Mouse (Mus musculus) intestine, postnatal 0 days (tissue): ENCODE data around the gene Lamtor4. TPM values are rescaled to one million over a fixed set of nuclear protein-coding genes. Genes with fewer than 3 reads are reported as not detected.

Experiments
- ATAC-seq: fragments of 200-750 bp; cut with Nextera tagmentation; 2 replicates; pipeline ENCODE4 v1.8.0; 2017; ENCODE audit warnings: mild to moderate bottlenecking, moderate TSS enrichment, moderate library complexity
- H3K27ac ChIP-seq: fragments of 300-500 bp; sonication (generic); 2 replicates; pipeline ENCODE4 v1.5.1; 2014; ENCODE audit warnings: mild to moderate bottlenecking, low read depth, low read length, moderate library complexity
- H3K27me3 ChIP-seq: fragments of 300-500 bp; sonication (generic); replicated peaks from 2 replicates; pipeline ENCODE4 v1.6.1; 2014; ENCODE audit warnings: low read length, mixed read lengths; ENCODE audit not compliant: control insufficient read depth, insufficient read depth
- H3K36me3 ChIP-seq: fragments of 300-500 bp; sonication (generic); 2 replicates; pipeline ENCODE4 v1.6.1; 2014; ENCODE audit warnings: mild to moderate bottlenecking, moderate library complexity; ENCODE audit not compliant: control insufficient read depth, insufficient read depth
- H3K4me1 ChIP-seq: fragments of 300-500 bp; sonication (generic); replicated peaks from 2 replicates; pipeline ENCODE4 v1.6.1; 2014; ENCODE audit warnings: antibody characterized with exemption, low read length, mixed read lengths; ENCODE audit not compliant: control insufficient read depth, insufficient read depth
- H3K4me2 ChIP-seq: fragments of 300-500 bp; sonication (generic); replicated peaks from 2 replicates; pipeline ENCODE4 v1.6.1; 2014; ENCODE audit warnings: low read depth, mild to moderate bottlenecking, moderate library complexity
- H3K4me3 ChIP-seq: fragments of 300-500 bp; sonication (generic); 2 replicates; pipeline ENCODE4 v1.5.1; 2014; ENCODE audit warnings: low read depth, low read length
- H3K9ac ChIP-seq: fragments of 300-500 bp; sonication (generic); 2 replicates; pipeline ENCODE4 v1.6.1; 2014; ENCODE audit warnings: mild to moderate bottlenecking, low read depth, low read length
- H3K9me3 ChIP-seq: fragments of 300-500 bp; sonication (generic); 2 replicates; pipeline ENCODE4 v1.6.1; 2016; ENCODE audit warnings: mixed run types; ENCODE audit not compliant: control insufficient read depth
- CTCF ChIP-seq: sonication (generic); IDR thresholded peaks from 2 replicates; pipeline ENCODE4 v1.5.1; 2016; ENCODE audit warnings: low read depth, mild to moderate bottlenecking, control low read depth, antibody characterized with exemption, moderate library complexity
- WGBS: fragments of 180-500 bp; shearing (Covaris S2); extraction: QIAGEN DNeasy Blood & Tissue Kit; methylation state at CpG from one replicate; pipeline ENCODE4 v1.1.7; 2014; 5-methylcytosine and 5-hydroxymethylcytosine counted together
- polyA plus RNA-seq: library from polyadenylated mRNA; unstranded; fragments of >200 nt; fragmentation: Nextera tagmentation; extraction: Ambion mirVana; gene quantifications from 2 replicates; pipeline ENCODE4 v1.2.1, GENCODE M21; 2015

The Lamtor4 gene
- polyA plus RNA-seq, 1 experiment from 2014 or later, result 124 TPM

GRCm38 (mm10) chr5:138225700-138226099 lies 29.6 kb upstream of the Lamtor4 start, which contains the start of gene Nxpe5:
Nxpe5 (plus strand) TSS chr5:138225898.
- Histone ChIP-seq H3K4me2 (no peak within 1 kb of the TSS), H3K27me3 (no peaks in the 10 kb centered on the region), H3K27ac (no peak within 1 kb of the TSS), H3K36me3 (no peaks in the 10 kb centered on the region), H3K9me3 (no peaks in the 10 kb centered on the region), H3K4me1 (no peaks in the 10 kb centered on the region), H3K4me3 (no peak within 1 kb of the TSS), H3K9ac (no peak within 1 kb of the TSS)
- TF ChIP-seq CTCF, result no peak
- ATAC-seq, result no peak
- 58% methylated on average over 2 of the region's 2 CpGs for WGBS

- 69% methylated on average over 4 of the region's 4 CpGs for WGBS
- TF ChIP-seq CTCF, result no peak
- no peak overlapping the region for H3K27ac ChIP-seq
- H3K4me3 ChIP-seq, result no peak overlapping the region
- no peaks in the 10 kb centered on the region for H3K27me3 ChIP-seq
- H3K36me3 ChIP-seq, result no peaks in the 10 kb centered on the region
- no peak for ATAC-seq
- H3K4me2 ChIP-seq, result no peak overlapping the region
- no peaks in the 10 kb centered on the region for H3K4me1 ChIP-seq
- no peak overlapping the region for H3K9ac ChIP-seq
- no peaks in the 10 kb centered on the region for H3K9me3 ChIP-seq
Measured at GRCm38 (mm10) chr5:138226491-138226890, 28.8 kb upstream of the Lamtor4 start.

- no peaks in the 10 kb centered on the region for H3K4me1 ChIP-seq
Measured at GRCm38 (mm10) chr5:138227367-138227766, 27.9 kb upstream of the Lamtor4 start.

GRCm38 (mm10) chr5:138228026-138228425 lies 27.3 kb upstream of the Lamtor4 start:
- no peak overlapping the region for H3K9ac ChIP-seq
- H3K4me3 ChIP-seq, result no peak overlapping the region
- no peak for ATAC-seq
- no peak overlapping the region for H3K4me2 ChIP-seq
- no peaks in the 10 kb centered on the region for H3K9me3 ChIP-seq
- 57% methylated on average over 3 of the region's 3 CpGs for WGBS
- peak; percentile 58 for TF ChIP-seq CTCF
- H3K36me3 ChIP-seq, result no peaks in the 10 kb centered on the region
- H3K27ac ChIP-seq, result no peak overlapping the region
- no peaks in the 10 kb centered on the region for H3K27me3 ChIP-seq
- H3K4me1 ChIP-seq, result no peaks in the 10 kb centered on the region

More at GRCm38 (mm10) chr5:138227367-138227766, 27.9 kb upstream of the Lamtor4 start:
- no peak overlapping the region for H3K27ac ChIP-seq
- H3K4me2 ChIP-seq, result no peak overlapping the region
- no peaks in the 10 kb centered on the region for H3K9me3 ChIP-seq
- no peak for TF ChIP-seq CTCF
- no peak for ATAC-seq
- no peak overlapping the region for H3K9ac ChIP-seq
- no peak overlapping the region for H3K4me3 ChIP-seq
- WGBS, result 61% methylated on average over 2 of the region's 2 CpGs
- H3K27me3 ChIP-seq, result no peaks in the 10 kb centered on the region
- no peaks in the 10 kb centered on the region for H3K36me3 ChIP-seq

- 87% methylated on average over 3 of the region's 3 CpGs for WGBS
- no peaks in the 10 kb centered on the region for H3K27me3 ChIP-seq
- no peak for ATAC-seq
- H3K9ac ChIP-seq, result no peak overlapping the region
- H3K4me3 ChIP-seq, result no peak overlapping the region
- H3K4me1 ChIP-seq, result no peaks in the 10 kb centered on the region
- no peaks in the 10 kb centered on the region for H3K9me3 ChIP-seq
- no peak overlapping the region for H3K27ac ChIP-seq
- no peak for TF ChIP-seq CTCF
- no peak overlapping the region for H3K4me2 ChIP-seq
- H3K36me3 ChIP-seq, result no peaks in the 10 kb centered on the region
Measured at GRCm38 (mm10) chr5:138229511-138229910, 25.8 kb upstream of the Lamtor4 start.

- H3K27ac ChIP-seq, result no peak overlapping the region
- H3K9me3 ChIP-seq, result no peaks in the 10 kb centered on the region
- no peak overlapping the region for H3K4me2 ChIP-seq
- no peak for ATAC-seq
- TF ChIP-seq CTCF, result no peak
- H3K9ac ChIP-seq, result no peak overlapping the region
- no peaks in the 10 kb centered on the region for H3K36me3 ChIP-seq
- WGBS, result 64% methylated on average over 2 of the region's 2 CpGs
- no peaks in the 10 kb centered on the region for H3K4me1 ChIP-seq
- no peaks in the 10 kb centered on the region for H3K27me3 ChIP-seq
- no peak overlapping the region for H3K4me3 ChIP-seq
Measured at GRCm38 (mm10) chr5:138233778-138234177, 21.5 kb upstream of the Lamtor4 start.

GRCm38 (mm10) chr5:138234224-138234623 lies 21.1 kb upstream of the Lamtor4 start:
- H3K36me3 ChIP-seq, result no peaks in the 10 kb centered on the region
- H3K9me3 ChIP-seq, result no peaks in the 10 kb centered on the region
- no peak overlapping the region for H3K27ac ChIP-seq
- H3K27me3 ChIP-seq, result no peaks in the 10 kb centered on the region
- ATAC-seq, result no peak
- TF ChIP-seq CTCF, result no peak
- no peak overlapping the region for H3K4me3 ChIP-seq
- no peak overlapping the region for H3K9ac ChIP-seq
- no peak overlapping the region for H3K4me2 ChIP-seq
- H3K4me1 ChIP-seq, result no peaks in the 10 kb centered on the region
